In genomic region chr6:83326761-83327160, GRCm38 (mm10) we compare ENCODE assay signal across 8 mouse cellular contexts. TPM values are rescaled to one million over a fixed set of nuclear protein-coding genes. Genes with fewer than 3 reads are reported as not detected.
DNase-seq lines count a peak whose midpoint lies in the region; ATAC-seq and TF ChIP-seq lines count a peak whose summit lies in the region.

No protein-coding gene starts in this region.

- no peak for DNase-seq in heart, adult 18-20 months
- no peak for DNase-seq in hindbrain, embryonic 10.5 days (ENCODE audit: low spot score)
- no peak for DNase-seq in adrenal gland, postnatal 25 days
- no peak for DNase-seq in gastrocnemius, adult 8-10 months (ENCODE audit: low spot score in 2 of 2)
- DNase-seq in spleen, postnatal 10 days (ENCODE audit: low spot score in 2 of 2): no peak

- H3K27ac ChIP-seq in heart, embryonic 13.5 days (replicated peaks): peak overlapping the region; percentile 95
- no peak overlapping the region for H3K27ac ChIP-seq in ES-Bruce4 (ENCODE audit: insufficient read depth, low read length)
- H3K27ac ChIP-seq in hindbrain, embryonic 10.5 days: no peak overlapping the region; the same call in 1 of the 2 replicates

- 48% methylated on average over 6 of the region's 6 CpGs for WGBS in heart, embryonic 13.5 days
- WGBS in hindbrain, embryonic 10.5 days: 77% methylated on average over 6 of the region's 6 CpGs

- H3K4me2 ChIP-seq in heart, embryonic 13.5 days: peak overlapping the region; percentile 88

- H3K4me1 ChIP-seq in heart, embryonic 13.5 days: peaks cover 22% of the 10 kb centered on the region
- H3K4me1 ChIP-seq in ES-Bruce4 (ENCODE audit: control insufficient read depth, insufficient read depth, low read length): no peaks in the 10 kb centered on the region
- H3K4me1 ChIP-seq in hindbrain, embryonic 10.5 days (replicated peaks): peaks cover 19% of the 10 kb centered on the region

- H3K9ac ChIP-seq in heart, embryonic 13.5 days: peak overlapping the region; percentile 95
- H3K9ac ChIP-seq in ES-Bruce4 (ENCODE audit: low read depth, poor library complexity, severe bottlenecking): peak overlapping the region; percentile 93

- H3K36me3 ChIP-seq in heart, embryonic 13.5 days: peaks cover 34% of the 10 kb centered on the region
- peaks cover 24% of the 10 kb centered on the region for H3K36me3 ChIP-seq in ES-Bruce4 (ENCODE audit: control insufficient read depth, insufficient read depth, low read length, poor library complexity, severe bottlenecking)
- peaks cover 34% of the 10 kb centered on the region for H3K36me3 ChIP-seq in hindbrain, embryonic 10.5 days

- no peak for TF ChIP-seq EP300 in ES-Bruce4 (IDR thresholded peaks at IDR 0.05; ENCODE audit: insufficient read depth, low read depth, low read length)

- TF ChIP-seq POLR2A in ES-Bruce4 (IDR thresholded peaks at IDR 0.05; ENCODE audit: insufficient read depth, low read length): no peak

- H3K9me3 ChIP-seq in heart, embryonic 13.5 days: no peaks in the 10 kb centered on the region
- H3K9me3 ChIP-seq in ES-Bruce4 (replicated peaks; ENCODE audit: control insufficient read depth, insufficient read depth, low read length, poor library complexity, severe bottlenecking): no peaks in the 10 kb centered on the region
- H3K9me3 ChIP-seq in hindbrain, embryonic 10.5 days: no peaks in the 10 kb centered on the region

- no peaks in the 10 kb centered on the region for H3K27me3 ChIP-seq in heart, embryonic 13.5 days (replicated peaks)
- no peaks in the 10 kb centered on the region for H3K27me3 ChIP-seq in ES-Bruce4 (ENCODE audit: control insufficient read depth, insufficient read depth, low read length, poor library complexity, severe bottlenecking)
- H3K27me3 ChIP-seq in hindbrain, embryonic 10.5 days (ENCODE audit: insufficient read depth, poor library complexity, severe bottlenecking): no peaks in the 10 kb centered on the region

- TF ChIP-seq CTCF in ES-Bruce4 (IDR thresholded peaks at IDR 0.05; ENCODE audit: low read depth, low read length): no peak

- H3K4me3 ChIP-seq in heart, embryonic 13.5 days: peak overlapping the region; percentile 70
- peak overlapping the region; percentile 100 for H3K4me3 ChIP-seq in ES-Bruce4 (ENCODE audit: low read depth, low read length)
- peak overlapping the region; percentile 88 for H3K4me3 ChIP-seq in hindbrain, embryonic 10.5 days

- ATAC-seq in heart, embryonic 13.5 days (ENCODE audit: extremely low read depth, insufficient number of reproducible peaks, low FRiP score, low TSS enrichment): no peak
- 0 out of 2 replicates have a peak, but pooled peaks have one; percentile 32 for ATAC-seq in megakaryocyte-erythroid progenitor cell, adult 5-6 weeks (replicated peaks; ENCODE audit: low FRiP score, low TSS enrichment, poor library complexity, severe bottlenecking)

RNA-seq across cellular contexts. Expression of gene Mob1a, which starts 0.9 kb away (rescaled TPM):
- polyA plus RNA-seq in heart, embryonic 13.5 days (2015; fragmentation: Nextera tagmentation; extraction: Ambion mirVana): 30.4 and 30.7 TPM in 2 replicates
- total RNA-seq in heart, adult 18-20 months (2021): 10 to 100 TPM; 23.8 to 26.6 TPM
- polyA plus RNA-seq in ES-Bruce4 (2011; ENCODE audit: insufficient read depth, insufficient read length, low read depth, missing spikeins): 49.5 and 62.1 TPM in 2 replicates
- polyA plus RNA-seq in hindbrain, embryonic 10.5 days (2016; fragmentation: Nextera tagmentation; extraction: Ambion mirVana): 50.1 and 58.6 TPM in 2 replicates
- total RNA-seq in megakaryocyte-erythroid progenitor cell, adult 5-6 weeks (2014; fragmentation: Nextera tagmentation): 58.8 and 60.6 TPM in 2 replicates
- 117 and 119 TPM in 2 replicates for total RNA-seq in megakaryocyte-erythroid progenitor cell, adult 5-6 weeks (2017)
- total RNA-seq in adrenal gland, postnatal 25 days (2021): 81.3 and 81.9 TPM in 2 replicates
- 10 to 100 TPM in 1 of 4 experiments, 1 to 10 TPM in 3; 7.8 to 10.0 (median 8.7) TPM for total RNA-seq in gastrocnemius, adult 8-10 months (2022)

RNA-seq across cellular contexts. Expression of gene Mthfd2, which starts 1.1 kb away (rescaled TPM):
- 27.6 and 30.9 TPM in 2 replicates for polyA plus RNA-seq in heart, embryonic 13.5 days (2015; fragmentation: Nextera tagmentation; extraction: Ambion mirVana)
- total RNA-seq in heart, adult 18-20 months (2021): 1 to 10 TPM; 2.3 to 3.8 TPM
- 58.4 and 63.8 TPM in 2 replicates for polyA plus RNA-seq in ES-Bruce4 (2011; ENCODE audit: insufficient read depth, insufficient read length, low read depth, missing spikeins)
- 43.6 and 61.8 TPM in 2 replicates for polyA plus RNA-seq in hindbrain, embryonic 10.5 days (2016; fragmentation: Nextera tagmentation; extraction: Ambion mirVana)
- 20.4 and 44.9 TPM in 2 replicates for total RNA-seq in megakaryocyte-erythroid progenitor cell, adult 5-6 weeks (2014; fragmentation: Nextera tagmentation)
- 26.9 and 30.5 TPM in 2 replicates for total RNA-seq in megakaryocyte-erythroid progenitor cell, adult 5-6 weeks (2017)
- total RNA-seq in adrenal gland, postnatal 25 days (2021): 29.2 and 47.6 TPM in 2 replicates
- total RNA-seq in gastrocnemius, adult 8-10 months (2022): 1 to 10 TPM; 2.9 to 4.7 (median 3.2) TPM

RNA-seq across cellular contexts. Expression of gene Bola3, which starts 22.2 kb away (rescaled TPM):
- 233 and 264 TPM in 2 replicates for polyA plus RNA-seq in heart, embryonic 13.5 days (2015; fragmentation: Nextera tagmentation; extraction: Ambion mirVana)
- total RNA-seq in heart, adult 18-20 months (2021): 100 to 1,000 TPM; 388 to 397 TPM
- polyA plus RNA-seq in ES-Bruce4 (2011; ENCODE audit: insufficient read depth, insufficient read length, low read depth, missing spikeins): 37.9 and 38.1 TPM in 2 replicates
- 138 and 158 TPM in 2 replicates for polyA plus RNA-seq in hindbrain, embryonic 10.5 days (2016; fragmentation: Nextera tagmentation; extraction: Ambion mirVana)
- total RNA-seq in megakaryocyte-erythroid progenitor cell, adult 5-6 weeks (2014; fragmentation: Nextera tagmentation): 127 and 162 TPM in 2 replicates
- total RNA-seq in megakaryocyte-erythroid progenitor cell, adult 5-6 weeks (2017): 90.1 and 125 TPM in 2 replicates
- 193 and 211 TPM in 2 replicates for total RNA-seq in adrenal gland, postnatal 25 days (2021)
- 100 to 1,000 TPM; 190 to 220 (median 193) TPM for total RNA-seq in gastrocnemius, adult 8-10 months (2022)
